ENCODE assay signal across 8 mouse cellular contexts in genomic region chr11:120571754-120572416, GRCm38 (mm10). TPM values are rescaled to one million over a fixed set of nuclear protein-coding genes. Genes with fewer than 3 reads are reported as not detected.
DNase-seq lines count a peak whose midpoint lies in the region; ATAC-seq and TF ChIP-seq lines count a peak whose summit lies in the region.

No protein-coding gene starts in this region.

- peak overlapping the region; percentile 96 for H3K9ac ChIP-seq in liver, adult 2 months (ENCODE audit: low read depth, low read length)
- H3K9ac ChIP-seq in embryonic facial prominence, embryonic 11.5 days (replicated peaks; ENCODE audit: low read length), result peak overlapping the region; percentile 84
- H3K9ac ChIP-seq in hindbrain, embryonic 15.5 days, result peak overlapping the region; percentile 78
- peak overlapping the region; percentile 86 for H3K9ac ChIP-seq in midbrain, postnatal 0 days (replicated peaks; ENCODE audit: low read length, poor library complexity, severe bottlenecking)

- H3K9me3 ChIP-seq in embryonic facial prominence, embryonic 11.5 days (replicated peaks; ENCODE audit: control insufficient read depth, low read length), result no peaks in the 10 kb centered on the region
- H3K9me3 ChIP-seq in hindbrain, embryonic 15.5 days, result no peaks in the 10 kb centered on the region
- no peaks in the 10 kb centered on the region for H3K9me3 ChIP-seq in midbrain, postnatal 0 days (ENCODE audit: low read length)

- H3K79me2 ChIP-seq in liver, adult 2 months (ENCODE audit: control insufficient read depth, insufficient read depth, low read length), result peaks cover 17% of the 10 kb centered on the region

- peak overlapping the region; percentile 96 for H3K4me3 ChIP-seq in liver, adult 2 months (ENCODE audit: insufficient read depth, low read depth, low read length)
- H3K4me3 ChIP-seq in embryonic facial prominence, embryonic 11.5 days (ENCODE audit: low read depth, low read length), result peak overlapping the region; percentile 78
- H3K4me3 ChIP-seq in hindbrain, embryonic 15.5 days, result peak overlapping the region; percentile 68
- peak overlapping the region; percentile 96 for H3K4me3 ChIP-seq in midbrain, postnatal 0 days (ENCODE audit: low read depth, low read length)

- DNase-seq in liver, adult 2 months (ENCODE audit: extremely low read depth, low read depth, low spot score), result peak; percentile 65
- DNase-seq in liver, result no peak
- no peak for DNase-seq in embryonic facial prominence, embryonic 11.5 days (ENCODE audit: low spot score)
- DNase-seq in midbrain, postnatal 0 days (ENCODE audit: low spot score), result no peak
- no peak for DNase-seq in frontal cortex, postnatal 36 days (ENCODE audit: low spot score in 2 of 2)
- no peak for DNase-seq in kidney, adult 9 months
- DNase-seq in gastrocnemius, postnatal 4 days (ENCODE audit: low spot score in 2 of 2), result no peak

- no peak for TF ChIP-seq CTCF in liver, adult 2 months (IDR thresholded peaks at IDR 0.05; ENCODE audit: low read depth, low read length)
- TF ChIP-seq CTCF in midbrain, postnatal 0 days (IDR thresholded peaks at IDR 0.05), result no peak

- peaks cover 38% of the 10 kb centered on the region for H3K36me3 ChIP-seq in liver, adult 2 months (ENCODE audit: control insufficient read depth, insufficient read depth, low read length)
- peaks cover 19% of the 10 kb centered on the region for H3K36me3 ChIP-seq in embryonic facial prominence, embryonic 11.5 days (replicated peaks; ENCODE audit: control insufficient read depth, insufficient read depth, low read depth, low read length)
- H3K36me3 ChIP-seq in hindbrain, embryonic 15.5 days, result peaks cover 35% of the 10 kb centered on the region
- H3K36me3 ChIP-seq in midbrain, postnatal 0 days (ENCODE audit: insufficient read depth, low read length), result peaks cover 28% of the 10 kb centered on the region

- no peak for TF ChIP-seq POLR2A in liver, adult 2 months (IDR thresholded peaks at IDR 0.05; ENCODE audit: extremely low read depth, insufficient read depth, low read length)

- ATAC-seq in embryonic facial prominence, embryonic 11.5 days (replicated peaks; ENCODE audit: insufficient number of reproducible peaks, low FRiP score, low TSS enrichment, low read depth), result no peak
- no peak for ATAC-seq in hindbrain, embryonic 15.5 days (ENCODE audit: low FRiP score, low read depth)
- ATAC-seq in midbrain, postnatal 0 days (ENCODE audit: low FRiP score), result no peak

- H3K4me2 ChIP-seq in embryonic facial prominence, embryonic 11.5 days (ENCODE audit: low read depth, low read length), result peak overlapping the region; percentile 81
- peak overlapping the region; percentile 81 for H3K4me2 ChIP-seq in hindbrain, embryonic 15.5 days
- H3K4me2 ChIP-seq in midbrain, postnatal 0 days (ENCODE audit: low read depth, low read length, poor library complexity, severe bottlenecking), result peak overlapping the region; percentile 62

- under 1% methylated on average over 11 of the region's 11 CpGs for WGBS in liver, adult 2 months
- 17% methylated on average over 11 of the region's 11 CpGs for WGBS in embryonic facial prominence, embryonic 11.5 days
- WGBS in hindbrain, embryonic 15.5 days, result 12% methylated on average over 11 of the region's 11 CpGs
- 13% methylated on average over 11 of the region's 11 CpGs for WGBS in midbrain, postnatal 0 days

- peak overlapping the region; percentile 78 for H3K27ac ChIP-seq in liver, adult 2 months (replicated peaks; ENCODE audit: insufficient read depth, low read depth, low read length)
- H3K27ac ChIP-seq in embryonic facial prominence, embryonic 11.5 days (replicated peaks; ENCODE audit: low read depth, low read length), result 0 out of 2 replicates have a peak overlapping the region, but pooled peaks have one; percentile 88
- peak overlapping the region; percentile 87 for H3K27ac ChIP-seq in hindbrain, embryonic 15.5 days (replicated peaks)
- peak overlapping the region; percentile 77; the same call in 1 of the 2 replicates for H3K27ac ChIP-seq in midbrain, postnatal 0 days (ENCODE audit: low read depth, low read length)

- peaks cover 36% of the 10 kb centered on the region for H3K4me1 ChIP-seq in liver, adult 2 months (ENCODE audit: control insufficient read depth, insufficient read depth, low read length)
- peaks cover 3% of the 10 kb centered on the region for H3K4me1 ChIP-seq in embryonic facial prominence, embryonic 11.5 days (ENCODE audit: control insufficient read depth, insufficient read depth, low read length)
- H3K4me1 ChIP-seq in hindbrain, embryonic 15.5 days (replicated peaks), result peaks cover 27% of the 10 kb centered on the region
- peaks cover 6% of the 10 kb centered on the region for H3K4me1 ChIP-seq in midbrain, postnatal 0 days (ENCODE audit: insufficient read depth, low read length)

- no peaks in the 10 kb centered on the region for H3K27me3 ChIP-seq in liver, adult 2 months (ENCODE audit: control insufficient read depth, insufficient read depth, low read length)
- H3K27me3 ChIP-seq in embryonic facial prominence, embryonic 11.5 days (ENCODE audit: control insufficient read depth, insufficient read depth, low read length), result no peaks in the 10 kb centered on the region
- H3K27me3 ChIP-seq in hindbrain, embryonic 15.5 days, result no peaks in the 10 kb centered on the region
- H3K27me3 ChIP-seq in midbrain, postnatal 0 days (ENCODE audit: insufficient read depth, low read length), result no peaks in the 10 kb centered on the region

RNA-seq across cellular contexts. Expression of gene P4hb, which starts 1.2 kb away (rescaled TPM):
- 933 and 951 TPM in 2 replicates for total RNA-seq in liver, adult 2 months (2014; rRNA removed)
- polyA plus RNA-seq in liver, adult 2 months (2012; rRNA removed), result 683 and 737 TPM in 2 replicates
- 626 and 629 TPM in 2 replicates for polyA plus RNA-seq in embryonic facial prominence, embryonic 11.5 days (2014; fragmentation: Nextera tagmentation; extraction: Ambion mirVana)
- polyA plus RNA-seq in hindbrain, embryonic 15.5 days (2015; fragmentation: Nextera tagmentation; extraction: Ambion mirVana), result 263 and 274 TPM in 2 replicates
- total RNA-seq in midbrain, postnatal 0 days (2014; rRNA removed), result 161 and 165 TPM in 2 replicates
- 191 and 209 TPM in 2 replicates for polyA plus RNA-seq in midbrain, postnatal 0 days (2015; fragmentation: Nextera tagmentation; extraction: Ambion mirVana)
- 100 to 1,000 TPM; 527 to 538 TPM for total RNA-seq in gastrocnemius, postnatal 4 days (2021)

RNA-seq across cellular contexts. Expression of gene Arhgdia, which starts 9.5 kb away (rescaled TPM):
- total RNA-seq in liver, adult 2 months (2014; rRNA removed), result 14.9 and 22.3 TPM in 2 replicates
- polyA plus RNA-seq in liver, adult 2 months (2012; rRNA removed), result 142 and 188 TPM in 2 replicates
- 511 and 567 TPM in 2 replicates for polyA plus RNA-seq in embryonic facial prominence, embryonic 11.5 days (2014; fragmentation: Nextera tagmentation; extraction: Ambion mirVana)
- 492 and 533 TPM in 2 replicates for polyA plus RNA-seq in hindbrain, embryonic 15.5 days (2015; fragmentation: Nextera tagmentation; extraction: Ambion mirVana)
- 233 and 286 TPM in 2 replicates for total RNA-seq in midbrain, postnatal 0 days (2014; rRNA removed)
- 390 and 417 TPM in 2 replicates for polyA plus RNA-seq in midbrain, postnatal 0 days (2015; fragmentation: Nextera tagmentation; extraction: Ambion mirVana)
- total RNA-seq in gastrocnemius, postnatal 4 days (2021), result 100 to 1,000 TPM; 278 to 300 TPM

RNA-seq across cellular contexts. Expression of gene Ppp1r27, which starts 21.0 kb away (rescaled TPM):
- total RNA-seq in liver, adult 2 months (2014; rRNA removed), result 0.28 TPM in 1 of 2 replicates, not detected in the other
- not detected in 2 replicates for polyA plus RNA-seq in liver, adult 2 months (2012; rRNA removed)
- polyA plus RNA-seq in embryonic facial prominence, embryonic 11.5 days (2014; fragmentation: Nextera tagmentation; extraction: Ambion mirVana), result not detected in 2 replicates
- polyA plus RNA-seq in hindbrain, embryonic 15.5 days (2015; fragmentation: Nextera tagmentation; extraction: Ambion mirVana), result not detected in 2 replicates
- total RNA-seq in midbrain, postnatal 0 days (2014; rRNA removed), result not detected in 2 replicates
- not detected in 2 replicates for polyA plus RNA-seq in midbrain, postnatal 0 days (2015; fragmentation: Nextera tagmentation; extraction: Ambion mirVana)
- total RNA-seq in gastrocnemius, postnatal 4 days (2021), result 10 to 100 TPM; 80.7 to 99.3 TPM

RNA-seq across cellular contexts. Expression of gene Mcrip1, which starts 22.4 kb away (rescaled TPM):
- 11.7 and 13.6 TPM in 2 replicates for total RNA-seq in liver, adult 2 months (2014; rRNA removed)
- 36.8 and 44.4 TPM in 2 replicates for polyA plus RNA-seq in liver, adult 2 months (2012; rRNA removed)
- polyA plus RNA-seq in embryonic facial prominence, embryonic 11.5 days (2014; fragmentation: Nextera tagmentation; extraction: Ambion mirVana), result 223 and 249 TPM in 2 replicates
- polyA plus RNA-seq in hindbrain, embryonic 15.5 days (2015; fragmentation: Nextera tagmentation; extraction: Ambion mirVana), result 243 and 246 TPM in 2 replicates
- total RNA-seq in midbrain, postnatal 0 days (2014; rRNA removed), result 132 and 138 TPM in 2 replicates
- polyA plus RNA-seq in midbrain, postnatal 0 days (2015; fragmentation: Nextera tagmentation; extraction: Ambion mirVana), result 243 and 270 TPM in 2 replicates
- 10 to 100 TPM; 74.0 to 81.3 TPM for total RNA-seq in gastrocnemius, postnatal 4 days (2021)

RNA-seq across cellular contexts. Expression of gene Alyref, which starts 26.3 kb away (rescaled TPM):
- total RNA-seq in liver, adult 2 months (2014; rRNA removed), result 33.8 and 34.5 TPM in 2 replicates
- 12.6 and 12.9 TPM in 2 replicates for polyA plus RNA-seq in liver, adult 2 months (2012; rRNA removed)
- polyA plus RNA-seq in embryonic facial prominence, embryonic 11.5 days (2014; fragmentation: Nextera tagmentation; extraction: Ambion mirVana), result 748 and 893 TPM in 2 replicates
- polyA plus RNA-seq in hindbrain, embryonic 15.5 days (2015; fragmentation: Nextera tagmentation; extraction: Ambion mirVana), result 247 and 251 TPM in 2 replicates
- total RNA-seq in midbrain, postnatal 0 days (2014; rRNA removed), result 70.8 and 86.9 TPM in 2 replicates
- 130 and 145 TPM in 2 replicates for polyA plus RNA-seq in midbrain, postnatal 0 days (2015; fragmentation: Nextera tagmentation; extraction: Ambion mirVana)
- 100 to 1,000 TPM; 112 to 113 TPM for total RNA-seq in gastrocnemius, postnatal 4 days (2021)
